In genomic region chr7:52007138-52007537, GRCm38 (mm10) we compare ENCODE assay signal across 1 mouse cellular context.
TF ChIP-seq lines count a peak whose summit lies in the region.

No protein-coding gene starts in this region.

TF ChIP-seq in MEL, 35 proteins besides CTCF, POLR2A, EP300 and RAD21:
- TF ChIP-seq MAX (IDR thresholded peaks at IDR 0.05; ENCODE audit: low read length), result no peak
- no peak for TF ChIP-seq TAL1 (IDR thresholded peaks at IDR 0.05; ENCODE audit: low read length)
- no peak for TF ChIP-seq NELFE (IDR thresholded peaks at IDR 0.05; ENCODE audit: low read depth, low read length)
- TF ChIP-seq USF1 (IDR thresholded peaks at IDR 0.05; ENCODE audit: low read depth, low read length), result peak; percentile 75
- 0 out of 2 replicates have a peak, but pooled peaks have one; percentile 26 for TF ChIP-seq SIN3A (IDR thresholded peaks at IDR 0.05; ENCODE audit: low read length)
- TF ChIP-seq ETS1 (IDR thresholded peaks at IDR 0.05; ENCODE audit: low read depth, low read length), result peak; percentile 63
- 0 out of 2 replicates have a peak, but pooled peaks have one; percentile 75 for TF ChIP-seq MEF2A (IDR thresholded peaks at IDR 0.05; ENCODE audit: extremely low read depth, insufficient replicate concordance, low read depth, low read length, poor library complexity, severe bottlenecking)
- TF ChIP-seq GATA1 (IDR thresholded peaks at IDR 0.05; ENCODE audit: low read depth, low read length), result peak; percentile 90
- TF ChIP-seq TCF12 (IDR thresholded peaks at IDR 0.05; ENCODE audit: low read depth, low read length), result peak; percentile 46
- TF ChIP-seq MXI1 (IDR thresholded peaks at IDR 0.05; ENCODE audit: low read depth, low read length), result no peak
